Mouse (Mus musculus) neural tube, embryonic 11.5 days (tissue): ENCODE measurements at regions not wholly inside any gene's neighbourhood (a gene's known extent, or its start where the extent isn't known, plus 50 kb on each side); places are given as distances from the start of the nearest gene placed in this dataset.

Experiments used
- ATAC-seq: fragments of 200-750 bp; cut with Nextera tagmentation; 2 replicates; pipeline ENCODE4 v1.8.0; 2017; ENCODE audit warnings: moderate number of reproducible peaks, mild to moderate bottlenecking, moderate TSS enrichment, moderate library complexity; ENCODE audit not compliant: insufficient read depth, low FRiP score, low TSS enrichment
- DNase-seq: peaks from one replicate; pipeline ENCODE4 v3.0.0-alpha.2; 2015; ENCODE audit warnings: low spot score
- H3K27ac ChIP-seq: fragments of 300-500 bp; sonication (generic); 2 replicates; pipeline ENCODE4 v1.5.1; 2014; ENCODE audit warnings: low read depth, mild to moderate bottlenecking, low read length
- H3K27me3 ChIP-seq: fragments of 300-500 bp; sonication (generic); 2 replicates; pipeline ENCODE4 v1.6.1; 2014; ENCODE audit warnings: mild to moderate bottlenecking, low read length, mixed read lengths; ENCODE audit not compliant: control insufficient read depth, insufficient read depth
- H3K36me3 ChIP-seq: fragments of 300-500 bp; sonication (generic); 2 replicates; pipeline ENCODE4 v1.6.1; 2014; ENCODE audit warnings: mild to moderate bottlenecking, low read length, moderate library complexity, mixed read lengths; ENCODE audit not compliant: control insufficient read depth, insufficient read depth
- H3K4me1 ChIP-seq: fragments of 300-500 bp; sonication (generic); 2 replicates; pipeline ENCODE4 v1.6.1; 2014; ENCODE audit warnings: low read length, mixed read lengths; ENCODE audit not compliant: control insufficient read depth, insufficient read depth
- H3K4me2 ChIP-seq: fragments of 300-500 bp; sonication (generic); 2 replicates; pipeline ENCODE4 v1.6.1; 2014; ENCODE audit warnings: low read depth, mild to moderate bottlenecking, moderate library complexity
- H3K4me3 ChIP-seq: fragments of 300-500 bp; sonication (generic); 2 replicates; pipeline ENCODE4 v1.5.1; 2014; ENCODE audit warnings: low read depth, low read length
- H3K9ac ChIP-seq: fragments of 300-500 bp; sonication (generic); 2 replicates; pipeline ENCODE4 v1.6.1; 2014; ENCODE audit warnings: mild to moderate bottlenecking, low read length
- H3K9me3 ChIP-seq: fragments of 300-500 bp; sonication (generic); 2 replicates; pipeline ENCODE4 v1.6.1; 2016; ENCODE audit warnings: low read length; ENCODE audit not compliant: control insufficient read depth
- WGBS: fragments of 180-500 bp; shearing (Covaris S2); extraction: QIAGEN DNeasy Blood & Tissue Kit; methylation state at CpG from one replicate; pipeline ENCODE4 v1.1.7; 2014; 5-methylcytosine and 5-hydroxymethylcytosine counted together

- Histone ChIP-seq H3K27ac (no peak overlapping the region), H3K9me3 (no peaks in the 10 kb centered on the region), H3K4me3 (no peak overlapping the region), H3K9ac (no peak overlapping the region), H3K36me3 (no peaks in the 10 kb centered on the region), H3K27me3 (no peaks in the 10 kb centered on the region), H3K4me2 (no peak overlapping the region), H3K4me1 (no peaks in the 10 kb centered on the region)
- 90% methylated on average over 5 of the region's 5 CpGs for WGBS
- DNase-seq (no peak), ATAC-seq (no peak)
Observed at GRCm38 (mm10) chr1:128770786-128771185, 178.7 kb upstream of the Cxcr4 start.

- Histone ChIP-seq H3K36me3 (no peaks in the 10 kb centered on the region), H3K4me3 (no peak overlapping the region), H3K27me3 (no peaks in the 10 kb centered on the region), H3K27ac (no peak overlapping the region), H3K9ac (no peak overlapping the region), H3K4me1 (no peaks in the 10 kb centered on the region), H3K9me3 (no peaks in the 10 kb centered on the region), H3K4me2 (no peak overlapping the region)
- no peak for ATAC-seq
- WGBS: 95% methylated on average over 6 of the region's 6 CpGs
- no peak for DNase-seq
Observed at GRCm38 (mm10) chr1:128767991-128768390, 175.9 kb upstream of the Cxcr4 start.

DNA sequence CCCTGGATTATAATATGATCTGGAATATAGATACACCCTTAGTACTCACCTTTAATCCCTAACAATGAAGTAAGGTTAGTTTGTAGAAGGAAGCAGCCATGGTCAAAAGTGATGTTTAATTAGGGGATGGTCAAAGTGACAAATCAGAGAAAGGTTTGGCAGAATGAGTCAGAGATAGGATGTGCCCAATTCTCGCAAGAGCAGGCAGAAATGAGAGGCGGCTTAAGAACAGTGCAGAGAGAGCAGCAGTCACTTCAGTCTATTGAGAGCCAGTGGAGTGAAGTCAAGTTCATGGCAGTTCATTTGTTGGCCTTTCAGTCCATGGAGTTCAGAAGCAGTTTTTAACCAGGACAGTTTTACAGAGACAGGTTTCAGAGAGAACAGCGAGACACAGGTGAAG is 175.3 kb upstream of the Cxcr4 start:
- no peaks in the 10 kb centered on the region for H3K9me3 ChIP-seq
- WGBS: 82% methylated on average over 3 of the region's 3 CpGs
- no peak overlapping the region for H3K4me3 ChIP-seq
- H3K36me3 ChIP-seq: no peaks in the 10 kb centered on the region
- no peak overlapping the region for H3K4me2 ChIP-seq
- H3K27ac ChIP-seq: no peak overlapping the region
- no peaks in the 10 kb centered on the region for H3K4me1 ChIP-seq
- ATAC-seq: no peak
- DNase-seq: no peak
- H3K27me3 ChIP-seq: no peaks in the 10 kb centered on the region
- no peak overlapping the region for H3K9ac ChIP-seq

DNA sequence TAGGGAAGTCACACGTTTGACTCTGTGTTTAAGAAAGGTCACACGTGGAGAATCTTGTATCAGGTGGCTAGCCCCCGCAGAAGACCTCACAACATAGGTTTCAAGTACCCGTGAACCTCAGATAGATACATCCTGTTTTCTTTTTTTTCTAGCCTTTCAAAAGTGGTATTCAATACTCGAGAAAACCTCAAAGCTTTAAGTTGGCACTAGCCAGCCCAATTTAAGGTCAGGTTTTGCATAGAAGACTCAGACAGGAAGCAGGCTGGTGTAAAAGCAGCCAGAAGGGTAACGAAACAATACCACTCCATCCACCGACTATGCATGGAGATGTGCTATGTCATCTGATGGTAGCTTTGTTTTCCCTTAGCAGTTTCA is 174.8 kb upstream of the Cxcr4 start:
- H3K27ac ChIP-seq: no peak overlapping the region
- H3K36me3 ChIP-seq: no peaks in the 10 kb centered on the region
- H3K9ac ChIP-seq: no peak overlapping the region
- 85% methylated on average over 7 of the region's 7 CpGs for WGBS
- ATAC-seq (no peak), DNase-seq (no peak)
- H3K27me3 ChIP-seq: no peaks in the 10 kb centered on the region
- H3K4me3 ChIP-seq: no peak overlapping the region
- no peak overlapping the region for H3K4me2 ChIP-seq
- H3K4me1 ChIP-seq: no peaks in the 10 kb centered on the region
- no peaks in the 10 kb centered on the region for H3K9me3 ChIP-seq

- ATAC-seq: no peak
Observed at GRCm38 (mm10) chr1:128766193-128766893, 174.2 kb upstream of the Cxcr4 start.

DNA sequence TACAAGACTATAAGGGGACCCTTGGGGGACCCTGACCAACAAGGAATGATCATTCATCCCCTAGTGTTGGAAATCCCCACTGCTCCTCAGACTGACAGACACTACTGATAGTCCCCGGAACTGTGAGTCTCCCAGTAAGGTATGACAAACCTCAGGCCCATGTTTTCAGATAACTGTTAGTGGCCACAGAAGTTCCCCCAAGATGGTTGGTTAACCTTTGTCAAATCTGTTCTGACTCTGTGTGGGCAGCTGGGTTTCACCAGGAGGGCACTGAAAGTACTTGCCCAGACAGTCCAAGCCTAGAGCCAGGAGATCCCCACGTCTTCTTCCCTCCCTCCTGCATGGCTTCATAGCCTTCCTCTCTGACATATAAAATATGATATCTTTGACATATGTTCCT is 173.5 kb upstream of the Cxcr4 start:
- Histone ChIP-seq H3K27me3 (no peaks in the 10 kb centered on the region), H3K4me2 (no peak overlapping the region), H3K27ac (no peak overlapping the region), H3K4me3 (no peak overlapping the region), H3K9me3 (no peaks in the 10 kb centered on the region), H3K36me3 (no peaks in the 10 kb centered on the region), H3K9ac (no peak overlapping the region), H3K4me1 (no peaks in the 10 kb centered on the region)
- ATAC-seq (no peak), DNase-seq (no peak)
- 78% methylated on average over 2 of the region's 2 CpGs for WGBS

More at GRCm38 (mm10) chr1:128766193-128766893, 174.2 kb upstream of the Cxcr4 start:
- Histone ChIP-seq H3K4me1 (no peaks in the 10 kb centered on the region), H3K36me3 (no peaks in the 10 kb centered on the region), H3K9ac (no peak overlapping the region), H3K27me3 (no peaks in the 10 kb centered on the region), H3K9me3 (no peaks in the 10 kb centered on the region), H3K4me3 (no peak overlapping the region), H3K27ac (no peak overlapping the region), H3K4me2 (no peak overlapping the region)
- WGBS: 68% methylated on average over 7 of the region's 7 CpGs
- no peak for DNase-seq

DNA sequence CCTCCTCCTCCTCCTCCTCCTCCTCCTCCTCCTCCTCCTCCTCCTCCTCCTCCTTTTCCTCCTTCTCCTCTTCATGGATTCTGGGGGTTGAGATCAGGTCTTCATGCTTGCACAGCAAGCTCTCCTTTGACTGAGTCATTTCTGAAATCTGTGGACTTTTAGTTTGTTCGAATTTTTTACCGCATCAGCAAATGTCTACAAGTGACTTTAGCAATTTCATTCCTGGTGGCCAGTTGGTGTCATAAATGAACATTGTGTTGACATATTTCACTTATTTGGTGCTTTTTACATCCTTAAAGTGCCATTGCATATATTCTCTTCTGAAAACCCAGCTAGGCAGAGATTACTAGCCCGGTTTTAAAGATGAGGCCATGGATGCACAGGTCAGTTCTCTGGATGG is 173.0 kb upstream of the Cxcr4 start:
- DNase-seq (no peak), ATAC-seq (no peak)
- WGBS: 92% methylated on average over 3 of the region's 3 CpGs
- no peak overlapping the region for H3K9ac ChIP-seq
- H3K36me3 ChIP-seq: no peaks in the 10 kb centered on the region
- no peaks in the 10 kb centered on the region for H3K27me3 ChIP-seq
- no peaks in the 10 kb centered on the region for H3K4me1 ChIP-seq
- no peak overlapping the region for H3K27ac ChIP-seq
- H3K4me3 ChIP-seq: no peak overlapping the region
- H3K9me3 ChIP-seq: no peaks in the 10 kb centered on the region
- no peak overlapping the region for H3K4me2 ChIP-seq

- Histone ChIP-seq H3K9me3 (no peaks in the 10 kb centered on the region), H3K9ac (no peak overlapping the region), H3K36me3 (no peaks in the 10 kb centered on the region), H3K4me3 (no peak overlapping the region), H3K27me3 (no peaks in the 10 kb centered on the region), H3K27ac (no peak overlapping the region), H3K4me1 (no peaks in the 10 kb centered on the region), H3K4me2 (no peak overlapping the region)
- WGBS: 43% methylated on average over 4 of the region's 4 CpGs
- DNase-seq (peak; percentile 17), ATAC-seq (no peak)
Observed at GRCm38 (mm10) chr1:128762854-128763253, 170.8 kb upstream of the Cxcr4 start.

DNA sequence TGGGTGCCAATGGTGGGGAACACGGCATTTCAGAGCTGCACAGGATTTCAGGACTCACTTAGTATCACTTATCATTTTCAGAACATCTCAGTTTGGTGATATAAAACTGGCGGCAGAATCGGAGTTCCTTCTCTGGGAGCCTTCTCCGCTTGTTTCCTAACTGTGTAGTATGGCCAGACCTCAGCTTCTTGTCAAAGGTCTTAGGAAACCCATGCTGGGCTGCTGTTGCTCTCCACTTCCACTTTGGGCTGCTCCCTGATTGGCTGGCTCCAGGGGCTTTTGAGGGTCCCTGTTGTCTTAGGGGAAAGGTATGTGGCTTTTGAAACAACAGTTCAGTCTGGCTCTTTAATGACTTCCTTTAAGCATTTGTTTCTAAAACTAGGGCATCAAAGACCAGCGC is 170.0 kb upstream of the Cxcr4 start:
- Histone ChIP-seq H3K27ac (no peak overlapping the region), H3K27me3 (no peaks in the 10 kb centered on the region), H3K36me3 (no peaks in the 10 kb centered on the region), H3K4me3 (no peak overlapping the region), H3K4me1 (no peaks in the 10 kb centered on the region), H3K4me2 (no peak overlapping the region), H3K9ac (no peak overlapping the region), H3K9me3 (no peaks in the 10 kb centered on the region)
- ATAC-seq: no peak
- DNase-seq: no peak
- WGBS: 77% methylated on average over 5 of the region's 5 CpGs
